Mouse (Mus musculus): ENCODE data around the gene Lrp8. TPM values are rescaled to one million over a fixed set of nuclear protein-coding genes. Genes with fewer than 3 reads are reported as not detected.

The Lrp8 gene
- 21.3 and 21.4 TPM in 2 replicates for polyA plus RNA-seq (2014; fragmentation: Nextera tagmentation; extraction: Ambion mirVana)

GRCm38 (mm10) chr4:107802185-107802449 lies at the start of gene Lrp8:
Lrp8 (plus strand) TSS chr4:107802261.
- peak; percentile 2; the same call in 1 of the 2 replicates for ATAC-seq (ENCODE audit: low FRiP score)

GRCm38 (mm10) chr4:107756222-107756621 lies 45.8 kb upstream of the Lrp8 start:
- H3K27ac ChIP-seq (ENCODE audit: low read depth, low read length): no peak overlapping the region
- WGBS: 24% methylated on average over 10 of the region's 10 CpGs
- no peak overlapping the region for H3K4me2 ChIP-seq

More at GRCm38 (mm10) chr4:107802185-107802449, at the start of gene Lrp8:
- WGBS: under 1% methylated on average over 22 of the region's 44 CpGs
- Histone ChIP-seq H3K4me3 (ENCODE audit: low read depth, low read length) (peak within 1 kb of the TSS; percentile 84), H3K9me3 (ENCODE audit: control insufficient read depth, low read length) (no peaks in the 10 kb centered on the region), H3K27ac (ENCODE audit: low read depth, low read length) (peak within 1 kb of the TSS; percentile 90), H3K27me3 (ENCODE audit: control insufficient read depth, insufficient read depth, low read length) (no peaks in the 10 kb centered on the region), H3K36me3 (ENCODE audit: control insufficient read depth, insufficient read depth, low read length) (no peaks in the 10 kb centered on the region), H3K4me1 (ENCODE audit: control insufficient read depth, insufficient read depth, low read length) (peaks cover 17% of the 10 kb centered on the region), H3K4me2 (peak within 1 kb of the TSS; percentile 98), H3K9ac (ENCODE audit: low read length) (peak within 1 kb of the TSS; percentile 95)
- no peak for DNase-seq (ENCODE audit: low spot score, missing footprints)

DNA sequence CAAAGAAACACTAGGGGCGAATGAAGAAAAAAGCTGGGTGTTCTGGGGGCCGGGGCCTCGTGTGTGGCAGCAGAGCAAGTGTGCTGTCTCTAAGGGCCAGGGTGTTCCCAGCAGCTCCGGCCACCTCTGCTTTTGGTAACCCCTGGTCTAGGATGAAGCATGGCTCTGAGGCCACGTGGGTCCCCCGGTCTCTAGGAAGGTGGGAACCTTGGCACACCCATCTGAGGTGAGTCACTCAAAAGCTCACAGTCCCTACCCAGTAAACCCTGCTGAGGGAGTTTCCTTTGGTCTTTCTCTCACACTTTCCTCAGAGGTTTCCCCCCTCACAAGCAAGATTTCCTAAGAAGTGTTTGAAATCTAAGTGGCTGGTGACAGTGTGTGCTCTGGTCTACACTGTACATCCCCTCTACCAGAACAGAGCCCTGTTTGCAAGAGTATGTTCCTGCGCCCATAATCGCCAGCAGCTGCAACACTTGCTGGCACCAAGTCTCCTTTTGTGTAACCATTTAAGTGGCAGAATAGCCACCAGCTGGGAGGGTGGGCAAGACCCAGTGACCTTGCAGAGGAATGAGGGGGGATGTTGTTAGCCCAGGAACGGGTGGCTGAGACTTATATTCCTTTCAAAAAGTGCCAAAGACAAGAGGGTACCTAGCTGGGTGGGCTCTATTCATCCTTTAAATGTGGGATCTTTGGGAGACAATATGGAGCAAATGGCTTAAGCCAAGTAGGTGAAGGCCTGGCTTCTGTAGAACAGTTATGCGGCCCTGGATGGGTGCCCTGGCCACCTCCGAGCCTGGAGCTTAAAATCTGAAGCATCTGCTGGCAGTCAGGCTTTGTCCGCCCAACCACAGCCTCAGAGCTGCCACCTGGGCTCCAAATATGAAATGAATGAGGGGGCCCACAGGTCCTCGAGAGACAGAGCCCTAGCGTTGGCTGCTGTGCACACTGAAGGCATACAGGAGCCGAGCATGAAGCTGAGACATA lies 44.3 kb upstream of the Lrp8 start:
- Histone ChIP-seq H3K27me3 (ENCODE audit: control insufficient read depth, insufficient read depth, low read length) (no peaks in the 10 kb centered on the region; the same call in 1 of the 2 replicates), H3K36me3 (ENCODE audit: control insufficient read depth, insufficient read depth, low read length) (no peaks in the 10 kb centered on the region), H3K9ac (ENCODE audit: low read length) (no peak overlapping the region), H3K4me2 (no peak overlapping the region), H3K4me1 (ENCODE audit: control insufficient read depth, insufficient read depth, low read length) (peaks cover 11% of the 10 kb centered on the region; the same call in 1 of the 2 replicates), H3K4me3 (ENCODE audit: low read depth, low read length) (no peak overlapping the region), H3K27ac (ENCODE audit: low read depth, low read length) (no peak overlapping the region), H3K9me3 (ENCODE audit: control insufficient read depth, low read length) (no peaks in the 10 kb centered on the region)
- no peak for DNase-seq (ENCODE audit: low spot score, missing footprints)
- 67% methylated on average over 15 of the region's 15 CpGs for WGBS
- ATAC-seq (ENCODE audit: low FRiP score): no peak

More at GRCm38 (mm10) chr4:107756222-107756621, 45.8 kb upstream of the Lrp8 start:
- no peak overlapping the region for H3K4me3 ChIP-seq (ENCODE audit: low read depth, low read length)
- no peak overlapping the region for H3K9ac ChIP-seq (ENCODE audit: low read length)
- DNase-seq (ENCODE audit: low spot score, missing footprints) (no peak), ATAC-seq (ENCODE audit: low FRiP score) (peak; percentile 40; the same call in 1 of the 2 replicates)
- no peaks in the 10 kb centered on the region; the same call in 1 of the 2 replicates for H3K27me3 ChIP-seq (ENCODE audit: control insufficient read depth, insufficient read depth, low read length)
- no peaks in the 10 kb centered on the region for H3K36me3 ChIP-seq (ENCODE audit: control insufficient read depth, insufficient read depth, low read length)
- no peaks in the 10 kb centered on the region for H3K9me3 ChIP-seq (ENCODE audit: control insufficient read depth, low read length)
- H3K4me1 ChIP-seq (ENCODE audit: control insufficient read depth, insufficient read depth, low read length): peaks cover 11% of the 10 kb centered on the region; the same call in 1 of the 2 replicates

GRCm38 (mm10) chr4:107758938-107759337 lies 43.1 kb upstream of the Lrp8 start:
- WGBS: 83% methylated on average over 9 of the region's 9 CpGs
- DNase-seq (ENCODE audit: low spot score, missing footprints): no peak
- Histone ChIP-seq H3K9ac (ENCODE audit: low read length) (no peak overlapping the region), H3K4me2 (no peak overlapping the region), H3K9me3 (ENCODE audit: control insufficient read depth, low read length) (no peaks in the 10 kb centered on the region), H3K4me3 (ENCODE audit: low read depth, low read length) (no peak overlapping the region), H3K36me3 (ENCODE audit: control insufficient read depth, insufficient read depth, low read length) (no peaks in the 10 kb centered on the region), H3K27ac (ENCODE audit: low read depth, low read length) (no peak overlapping the region), H3K4me1 (ENCODE audit: control insufficient read depth, insufficient read depth, low read length) (peaks cover 11% of the 10 kb centered on the region; the same call in 1 of the 2 replicates), H3K27me3 (ENCODE audit: control insufficient read depth, insufficient read depth, low read length) (no peaks in the 10 kb centered on the region; the same call in 1 of the 2 replicates)
- no peak for ATAC-seq (ENCODE audit: low FRiP score)

GRCm38 (mm10) chr4:107763001-107763400 lies 39.1 kb upstream of the Lrp8 start:
- 63% methylated on average over 3 of the region's 3 CpGs for WGBS
- Histone ChIP-seq H3K9me3 (ENCODE audit: control insufficient read depth, low read length) (no peaks in the 10 kb centered on the region), H3K36me3 (ENCODE audit: control insufficient read depth, insufficient read depth, low read length) (no peaks in the 10 kb centered on the region), H3K4me3 (ENCODE audit: low read depth, low read length) (no peak overlapping the region), H3K4me1 (ENCODE audit: control insufficient read depth, insufficient read depth, low read length) (peaks cover 8% of the 10 kb centered on the region; the same call in 1 of the 2 replicates), H3K27ac (ENCODE audit: low read depth, low read length) (no peak overlapping the region), H3K27me3 (ENCODE audit: control insufficient read depth, insufficient read depth, low read length) (no peaks in the 10 kb centered on the region), H3K4me2 (no peak overlapping the region), H3K9ac (ENCODE audit: low read length) (no peak overlapping the region)
- DNase-seq (ENCODE audit: low spot score, missing footprints) (no peak), ATAC-seq (ENCODE audit: low FRiP score) (no peak)

DNA sequence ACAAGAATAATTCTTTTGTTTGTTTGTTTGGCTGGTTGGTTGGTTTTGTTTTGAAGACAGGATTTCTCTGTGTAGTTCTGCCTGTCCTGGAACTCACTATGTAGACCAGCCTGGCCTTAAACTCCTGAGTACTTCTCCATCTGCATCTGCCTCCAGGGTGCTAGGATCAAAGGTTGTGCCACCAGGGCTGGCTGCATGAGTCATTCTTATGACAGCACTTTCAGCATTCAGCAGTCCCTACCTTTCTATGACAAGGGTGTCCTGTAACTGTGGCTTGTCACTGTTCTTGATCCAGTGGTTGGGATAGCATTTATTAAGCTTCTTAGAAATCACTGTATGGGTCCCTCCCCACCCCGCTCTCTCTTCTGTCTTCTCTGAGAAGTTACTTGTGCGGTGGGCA lies 38.5 kb upstream of the Lrp8 start:
- Histone ChIP-seq H3K9me3 (ENCODE audit: control insufficient read depth, low read length) (no peaks in the 10 kb centered on the region), H3K4me1 (ENCODE audit: control insufficient read depth, insufficient read depth, low read length) (peaks cover 8% of the 10 kb centered on the region; the same call in 1 of the 2 replicates), H3K27ac (ENCODE audit: low read depth, low read length) (no peak overlapping the region), H3K4me2 (no peak overlapping the region), H3K27me3 (ENCODE audit: control insufficient read depth, insufficient read depth, low read length) (no peaks in the 10 kb centered on the region), H3K36me3 (ENCODE audit: control insufficient read depth, insufficient read depth, low read length) (no peaks in the 10 kb centered on the region), H3K4me3 (ENCODE audit: low read depth, low read length) (no peak overlapping the region), H3K9ac (ENCODE audit: low read length) (no peak overlapping the region)
- ATAC-seq (ENCODE audit: low FRiP score): no peak
- WGBS: 94% methylated on average over 2 of the region's 2 CpGs
- no peak for DNase-seq (ENCODE audit: low spot score, missing footprints)

- no peak overlapping the region for H3K4me2 ChIP-seq
- no peaks in the 10 kb centered on the region for H3K9me3 ChIP-seq (ENCODE audit: control insufficient read depth, low read length)
- peaks cover 8% of the 10 kb centered on the region; the same call in 1 of the 2 replicates for H3K4me1 ChIP-seq (ENCODE audit: control insufficient read depth, insufficient read depth, low read length)
- H3K36me3 ChIP-seq (ENCODE audit: control insufficient read depth, insufficient read depth, low read length): no peaks in the 10 kb centered on the region
- H3K9ac ChIP-seq (ENCODE audit: low read length): no peak overlapping the region; the same call in 1 of the 2 replicates
- no peaks in the 10 kb centered on the region for H3K27me3 ChIP-seq (ENCODE audit: control insufficient read depth, insufficient read depth, low read length)
- ATAC-seq (ENCODE audit: low FRiP score) (peak; percentile 35), DNase-seq (ENCODE audit: low spot score, missing footprints) (no peak)
- H3K4me3 ChIP-seq (ENCODE audit: low read depth, low read length): no peak overlapping the region
- 58% methylated on average over 9 of the region's 9 CpGs for WGBS
- H3K27ac ChIP-seq (ENCODE audit: low read depth, low read length): no peak overlapping the region
Observed at GRCm38 (mm10) chr4:107765196-107765813, 36.8 kb upstream of the Lrp8 start.

- Histone ChIP-seq H3K4me1 (ENCODE audit: control insufficient read depth, insufficient read depth, low read length) (peaks cover 8% of the 10 kb centered on the region; the same call in 1 of the 2 replicates), H3K27me3 (ENCODE audit: control insufficient read depth, insufficient read depth, low read length) (no peaks in the 10 kb centered on the region), H3K9ac (ENCODE audit: low read length) (no peak overlapping the region), H3K4me3 (ENCODE audit: low read depth, low read length) (no peak overlapping the region), H3K4me2 (no peak overlapping the region), H3K9me3 (ENCODE audit: control insufficient read depth, low read length) (no peaks in the 10 kb centered on the region), H3K27ac (ENCODE audit: low read depth, low read length) (no peak overlapping the region), H3K36me3 (ENCODE audit: control insufficient read depth, insufficient read depth, low read length) (no peaks in the 10 kb centered on the region)
- ATAC-seq (ENCODE audit: low FRiP score) (no peak), DNase-seq (ENCODE audit: low spot score, missing footprints) (no peak)
- 35% methylated on average over 5 of the region's 5 CpGs for WGBS
Observed at GRCm38 (mm10) chr4:107766182-107766581, 35.9 kb upstream of the Lrp8 start.
